Mouse (Mus musculus) forebrain, embryonic 15.5 days (tissue): Measurements from ENCODE around the gene Gm10053. TPM values are rescaled to one million over a fixed set of nuclear protein-coding genes. Genes with fewer than 3 reads are reported as not detected.

ENCODE experiments used
- ATAC-seq: fragments of 200-750 bp; cut with Nextera tagmentation; replicated peaks from 2 replicates; pipeline ENCODE4 v1.8.0; 2017; ENCODE audit warnings: mild to moderate bottlenecking, moderate TSS enrichment, moderate library complexity
- H3K27ac ChIP-seq: fragments of 300-500 bp; sonication (generic); replicated peaks from 2 replicates; pipeline ENCODE4 v1.5.1; 2015; ENCODE audit warnings: mild to moderate bottlenecking, inconsistent platforms
- H3K27me3 ChIP-seq: fragments of 300-500 bp; sonication (generic); 2 replicates; pipeline ENCODE4 v1.6.1; 2015; ENCODE audit warnings: inconsistent platforms
- H3K36me3 ChIP-seq: fragments of 300-500 bp; sonication (generic); 2 replicates; pipeline ENCODE4 v1.6.1; 2015; ENCODE audit warnings: mild to moderate bottlenecking, inconsistent platforms
- H3K4me1 ChIP-seq: fragments of 300-500 bp; sonication (generic); 2 replicates; pipeline ENCODE4 v1.6.1; 2015; ENCODE audit warnings: inconsistent platforms
- H3K4me2 ChIP-seq: fragments of 300-500 bp; sonication (generic); replicated peaks from 2 replicates; pipeline ENCODE4 v1.6.1; 2015; ENCODE audit warnings: mild to moderate bottlenecking, inconsistent platforms
- H3K4me3 ChIP-seq: fragments of 300-500 bp; sonication (generic); 2 replicates; pipeline ENCODE4 v1.5.1; 2015; ENCODE audit warnings: mild to moderate bottlenecking, inconsistent platforms
- H3K9ac ChIP-seq: fragments of 300-500 bp; sonication (generic); replicated peaks from 2 replicates; pipeline ENCODE4 v1.6.1; 2015; ENCODE audit warnings: mild to moderate bottlenecking, inconsistent platforms
- H3K9me3 ChIP-seq: fragments of 300-500 bp; sonication (generic); 2 replicates; pipeline ENCODE4 v1.6.1; 2016; ENCODE audit warnings: inconsistent platforms
- WGBS: fragments of 180-500 bp; shearing (Covaris S2); methylation state at CpG from one replicate; pipeline ENCODE4 v1.1.7; 2015; ENCODE audit warnings: mixed read lengths; 5-methylcytosine and 5-hydroxymethylcytosine counted together
- polyA plus RNA-seq: library from polyadenylated mRNA; unstranded; fragments of >200 nt; fragmentation: Nextera tagmentation; extraction: Ambion mirVana; gene quantifications from 2 replicates; pipeline ENCODE4 v1.2.1, GENCODE M21; 2015

Gm10053 gene
- polyA plus RNA-seq, 1 experiment from 2014 or later: 212 TPM

DNA sequence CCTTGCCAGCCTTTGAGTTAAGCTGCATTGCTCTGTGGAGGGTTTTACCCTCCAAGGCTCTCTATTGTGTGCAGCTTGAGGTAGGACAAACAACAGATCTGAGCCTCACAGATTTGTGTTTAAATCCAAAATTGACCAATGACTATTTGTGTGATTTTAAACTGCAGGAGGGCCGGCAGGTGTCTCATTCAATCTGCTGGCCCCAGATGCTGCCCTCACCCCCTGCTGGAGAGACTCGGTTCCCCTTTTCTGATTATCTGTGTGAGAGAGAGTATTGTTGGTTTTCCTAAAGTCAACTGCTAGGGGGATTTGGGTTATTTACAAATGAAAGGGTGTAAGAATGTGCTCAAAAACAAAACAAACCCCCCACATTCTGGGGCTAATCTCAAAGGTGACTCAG, 26.8 kb downstream of the Gm10053 start:
- WGBS: 0% methylated on average over 2 of the region's 2 CpGs

DNA sequence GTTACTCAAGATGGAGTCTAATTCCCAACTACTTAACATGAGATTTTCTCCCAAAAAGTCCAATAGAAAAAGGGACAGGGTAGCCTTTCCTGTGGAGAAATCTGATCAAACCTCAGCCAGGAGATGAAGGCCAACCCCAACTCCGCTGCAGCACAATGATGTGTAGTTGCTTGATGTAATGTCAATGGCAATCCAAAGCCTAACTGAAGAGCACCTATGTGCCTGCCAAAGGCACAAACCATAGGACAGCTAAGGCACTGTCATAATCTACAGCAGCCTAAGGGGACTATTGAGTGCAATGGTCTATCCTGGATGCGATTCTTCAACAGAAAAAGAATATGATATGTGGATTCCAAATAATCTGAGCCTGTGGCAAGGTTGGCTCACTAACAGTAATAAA, 27.3 kb downstream of the Gm10053 start:
- no peaks in the 10 kb centered on the region for H3K9me3 ChIP-seq
- H3K4me3 ChIP-seq: no peak overlapping the region
- H3K9ac ChIP-seq: no peak overlapping the region
- no peak overlapping the region for H3K4me2 ChIP-seq
- H3K36me3 ChIP-seq: no peaks in the 10 kb centered on the region
- 49% methylated on average over 2 of the region's 2 CpGs for WGBS
- ATAC-seq: no peak
- peaks cover 20% of the 10 kb centered on the region for H3K4me1 ChIP-seq
- H3K27me3 ChIP-seq: peaks cover 56% of the 10 kb centered on the region
- H3K27ac ChIP-seq: no peak overlapping the region

More for the DNA sequence above, 26.8 kb downstream of the Gm10053 start:
- Histone ChIP-seq H3K4me3 (no peak overlapping the region), H3K4me2 (no peak overlapping the region), H3K4me1 (peaks cover 25% of the 10 kb centered on the region), H3K36me3 (no peaks in the 10 kb centered on the region), H3K9me3 (no peaks in the 10 kb centered on the region), H3K27ac (no peak overlapping the region), H3K9ac (no peak overlapping the region), H3K27me3 (peaks cover 62% of the 10 kb centered on the region)
- no peak for ATAC-seq

DNA sequence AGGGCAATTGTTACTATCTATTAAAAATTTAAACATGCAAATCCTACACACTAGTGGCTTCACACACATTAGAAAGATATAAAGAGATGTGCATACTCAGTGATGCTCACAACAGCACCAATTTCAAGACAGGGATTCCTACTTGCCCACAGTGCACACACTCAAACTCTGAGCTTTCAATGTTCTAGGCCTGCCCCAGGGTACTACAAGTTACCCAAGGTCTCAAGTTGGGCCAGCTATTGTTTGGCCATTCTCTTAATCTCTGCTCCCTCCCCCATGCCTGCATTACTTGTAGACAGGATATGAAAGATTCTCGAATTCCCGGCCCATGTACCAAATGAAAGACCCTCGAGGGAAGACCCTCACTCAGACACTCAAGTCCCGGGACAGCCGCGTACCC, 32.2 kb downstream of the Gm10053 start:
- no peak for ATAC-seq
- no peaks in the 10 kb centered on the region for H3K4me1 ChIP-seq
- H3K4me3 ChIP-seq: no peak overlapping the region
- H3K9ac ChIP-seq: no peak overlapping the region
- H3K9me3 ChIP-seq: no peaks in the 10 kb centered on the region
- no peaks in the 10 kb centered on the region for H3K36me3 ChIP-seq
- H3K27me3 ChIP-seq: peaks cover 14% of the 10 kb centered on the region
- no peak overlapping the region for H3K4me2 ChIP-seq
- H3K27ac ChIP-seq: no peak overlapping the region
- 87% methylated on average over 6 of the region's 6 CpGs for WGBS

DNA sequence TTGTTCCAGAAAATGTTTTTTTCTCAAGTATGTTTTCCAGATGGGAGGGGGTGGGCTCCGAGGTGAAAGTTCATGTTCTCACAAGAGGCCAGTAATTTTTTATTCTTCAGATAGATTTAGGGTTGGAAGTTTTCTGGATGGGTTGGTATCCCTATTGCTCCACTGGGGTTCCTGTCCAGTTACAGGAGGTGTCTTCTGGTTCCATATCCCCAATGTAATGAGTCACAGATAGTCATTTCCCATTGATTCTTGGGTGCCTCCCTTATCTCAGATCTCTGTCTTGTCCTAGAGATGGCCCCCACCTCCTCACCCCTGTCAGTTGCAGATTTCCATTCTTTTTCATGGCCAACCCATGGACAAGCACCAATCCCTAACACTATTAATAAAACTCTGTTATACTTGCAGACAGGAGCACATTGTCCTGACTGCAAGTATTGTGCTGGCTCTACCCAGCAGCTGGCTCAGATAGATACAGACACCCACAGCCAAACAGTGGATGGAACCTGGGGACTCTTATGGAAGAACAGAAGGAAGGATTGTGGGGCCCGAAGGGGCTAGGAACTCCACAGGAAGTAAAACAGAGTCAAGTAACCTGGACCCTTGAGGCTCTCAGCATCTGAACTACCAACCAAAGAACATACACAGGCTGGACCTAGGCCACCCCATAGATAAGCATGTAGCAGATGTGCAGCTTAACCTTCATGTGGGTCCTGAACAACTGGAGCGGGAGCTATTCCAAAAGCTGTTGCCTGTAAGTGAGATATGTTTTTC, 33.1 kb downstream of the Gm10053 start:
- no peak for ATAC-seq
- Histone ChIP-seq H3K4me1 (no peaks in the 10 kb centered on the region), H3K36me3 (no peaks in the 10 kb centered on the region), H3K4me3 (no peak overlapping the region), H3K9me3 (no peaks in the 10 kb centered on the region), H3K27me3 (0 out of 2 replicates have a peak, but pooled peaks cover 5% of the 10 kb centered on the region), H3K9ac (no peak overlapping the region), H3K27ac (no peak overlapping the region), H3K4me2 (no peak overlapping the region)
- 89% methylated on average over 3 of the region's 3 CpGs for WGBS

DNA sequence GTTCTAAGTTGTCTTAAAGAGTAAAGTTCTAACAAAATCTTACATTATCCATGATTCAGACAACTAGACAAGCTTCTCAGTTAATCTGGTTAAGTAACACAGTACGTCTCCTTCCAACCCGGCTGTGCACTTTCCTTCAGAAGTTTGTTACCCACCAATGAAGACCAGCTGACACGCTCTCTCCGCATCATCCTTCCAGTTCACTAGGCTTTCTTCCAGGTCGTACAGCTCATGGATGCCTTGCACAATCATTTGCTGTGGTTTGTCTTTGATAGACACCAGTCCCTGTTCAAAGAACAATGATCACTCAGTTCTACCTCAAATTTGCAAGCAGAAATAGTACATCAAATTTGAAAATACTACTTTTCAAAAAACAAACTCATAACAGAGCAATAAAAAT, 45.4 kb downstream of the Gm10053 start:
- Histone ChIP-seq H3K9me3 (no peaks in the 10 kb centered on the region), H3K4me1 (no peaks in the 10 kb centered on the region), H3K4me3 (no peak overlapping the region), H3K27me3 (no peaks in the 10 kb centered on the region), H3K27ac (no peak overlapping the region), H3K9ac (no peak overlapping the region), H3K36me3 (peaks cover 20% of the 10 kb centered on the region), H3K4me2 (no peak overlapping the region)
- ATAC-seq: no peak
- 91% methylated on average over 5 of the region's 5 CpGs for WGBS

Other genes with a start within 250 kb of the Gm10053 start
- 0.87 and 1.4 TPM in 2 replicates for gene Tmem252, start 201.7 kb upstream of the Gm10053 start, polyA plus RNA-seq
- gene Pgm5, start 13.8 kb upstream of the Gm10053 start, polyA plus RNA-seq: 0.20 and 0.32 TPM in 2 replicates
- gene Foxd4, start 25.5 kb downstream of the Gm10053 start, polyA plus RNA-seq: not detected in 2 replicates
- gene Cbwd1, start 85.9 kb downstream of the Gm10053 start, polyA plus RNA-seq: 16.0 and 18.5 TPM in 2 replicates
- gene Dock8, start 123.8 kb downstream of the Gm10053 start, polyA plus RNA-seq: 1.1 and 1.4 TPM in 2 replicates